Mouse (Mus musculus): Measurements from ENCODE around the gene Tnfsf12. TPM values are rescaled to one million over a fixed set of nuclear protein-coding genes. Genes with fewer than 3 reads are reported as not detected.
"Not testable (repeated sequence)": the region's sequence is repeated elsewhere in the genome, so short reads cannot be mapped to it uniquely, and the experiment has no call there.

Gene Tnfsf12
- total RNA-seq, 2 experiments from 2014 or later: 8.6 to 10.4 TPM

- intact Hi-C loops (cut with DNase I): loop anchor here (5.0 kb wide), 1 partner anchor 45 kb away; no protein-coding TSS in a partner anchor
- no peak for DNase-seq
Measured at GRCm38 (mm10) chr11:69707480-69707847, 11.8 kb upstream of the Tnfsf12 start.

- intact Hi-C loops (cut with DNase I): loop anchor here (5.0 kb wide), 1 partner anchor 45 kb away; no protein-coding TSS in a partner anchor
- peak; percentile 79 to 81 for DNase-seq
Measured at GRCm38 (mm10) chr11:69706775-69707479, 11.3 kb upstream of the Tnfsf12 start.

- no peak for DNase-seq
- intact Hi-C loops (cut with DNase I): loop anchor here (5.0 kb wide), 1 partner anchor 48 kb away; no protein-coding TSS in a partner anchor
Measured at GRCm38 (mm10) chr11:69704613-69705010, 9.0 kb upstream of the Tnfsf12 start.

- no peak for DNase-seq
- intact Hi-C loops (cut with DNase I): no loop called here
Measured at GRCm38 (mm10) chr11:69703814-69704612, 8.4 kb upstream of the Tnfsf12 start.

GRCm38 (mm10) chr11:69703381-69703780, 7.7 kb upstream of the Tnfsf12 start:
- DNase-seq; intact Hi-C loops (cut with DNase I): not testable (repeated sequence)

- DNase-seq; intact Hi-C loops (cut with DNase I): not testable (repeated sequence)
Measured at GRCm38 (mm10) chr11:69702886-69703285, 7.2 kb upstream of the Tnfsf12 start.

GRCm38 (mm10) chr11:69699595-69699994, 3.9 kb upstream of the Tnfsf12 start:
- DNase-seq: no peak
- intact Hi-C loops (cut with DNase I): no loop called here

GRCm38 (mm10) chr11:69698574-69698973, 2.9 kb upstream of the Tnfsf12 start:
- no peak for DNase-seq
- intact Hi-C loops (cut with DNase I): no loop called here

- intact Hi-C loops (cut with DNase I): no loop called here
- no peak for DNase-seq
Measured at GRCm38 (mm10) chr11:69697396-69697795, 1.7 kb upstream of the Tnfsf12 start.

GRCm38 (mm10) chr11:69695046-69695360, 646 bp downstream of the Tnfsf12 start:
- DNase-seq: no peak
- intact Hi-C loops (cut with DNase I): no loop called here

GRCm38 (mm10) chr11:69693421-69693965, 2.2 kb downstream of the Tnfsf12 start:
- no peak for DNase-seq
- intact Hi-C loops (cut with DNase I): no loop called here

- DNase-seq: no peak
- intact Hi-C loops (cut with DNase I): no loop called here
Measured at GRCm38 (mm10) chr11:69692863-69693262, 2.8 kb downstream of the Tnfsf12 start.

- DNase-seq: no peak
- intact Hi-C loops (cut with DNase I): no loop called here
Measured at GRCm38 (mm10) chr11:69692196-69692811, 3.3 kb downstream of the Tnfsf12 start.

- intact Hi-C loops (cut with DNase I): no loop called here
- DNase-seq: no peak
Measured at GRCm38 (mm10) chr11:69689891-69690290, 5.8 kb downstream of the Tnfsf12 start.

- no peak for DNase-seq
- intact Hi-C loops (cut with DNase I): no loop called here
Measured at GRCm38 (mm10) chr11:69687061-69687460, 8.6 kb downstream of the Tnfsf12 start.

- intact Hi-C loops (cut with DNase I): no loop called here
- DNase-seq: peak; percentile 88 to 92
Measured at GRCm38 (mm10) chr11:69686377-69686776, 9.3 kb downstream of the Tnfsf12 start.

GRCm38 (mm10) chr11:69685526-69686148, 10.0 kb downstream of the Tnfsf12 start, which contains the start of gene Tnfsf13:
Tnfsf13 (minus strand) TSS chr11:69685784.
- peak; percentile 76 to 80 for DNase-seq
- intact Hi-C loops (cut with DNase I): no loop called here

- no peak for DNase-seq
- intact Hi-C loops (cut with DNase I): loop anchor here (5.0 kb wide), 1 partner anchor 32 kb away; no protein-coding TSS in a partner anchor
Measured at GRCm38 (mm10) chr11:69684936-69685335, 10.7 kb downstream of the Tnfsf12 start.

- intact Hi-C loops (cut with DNase I): loop anchor here (5.0 kb wide), 1 partner anchor 33 kb away; no protein-coding TSS in a partner anchor
- no peak for DNase-seq
Measured at GRCm38 (mm10) chr11:69684128-69684745, 11.4 kb downstream of the Tnfsf12 start.

GRCm38 (mm10) chr11:69683576-69683975, 12.1 kb downstream of the Tnfsf12 start:
- intact Hi-C loops (cut with DNase I): loop anchor here (2.0 to 5.0 kb wide), 3 partner anchors 34 to 561 kb away; partner anchors contain the start of gene 9130213A22Rik
- DNase-seq: no peak

All from gastrocnemius, postnatal 36 days (tissue).